Mouse (Mus musculus) olfactory bulb, adult 2 months (tissue): Measurements from ENCODE around the gene Itpr2.

Experiments used
- CTCF ChIP-seq: fragments of 200-500 bp; IDR thresholded peaks from 2 replicates; pipeline ENCODE4 v1.5.1; 2012; ENCODE audit warnings: low read depth, mild to moderate bottlenecking, low read length, moderate library complexity; ENCODE audit not compliant: insufficient read depth
- POLR2A ChIP-seq: fragments of 200-500 bp; IDR thresholded peaks from 2 replicates; pipeline ENCODE4 v1.6.1; 2012; ENCODE audit warnings: mild to moderate bottlenecking, low read depth, low read length, moderate library complexity; ENCODE audit not compliant: insufficient read depth

GRCm38 (mm10) chr6:146304088-146304487, 197.9 kb downstream of the Itpr2 start:
- no peak for TF ChIP-seq POLR2A
- TF ChIP-seq CTCF: no peak
